Mouse (Mus musculus) adrenal gland, postnatal 25 days (tissue): ENCODE data around the gene Ttc17. TPM values are rescaled to one million over a fixed set of nuclear protein-coding genes. Genes with fewer than 3 reads are reported as not detected.
"Not testable (repeated sequence)": the region's sequence is repeated elsewhere in the genome, so short reads cannot be mapped to it uniquely, and the experiment has no call there.

Source experiments
- DNase-seq: peaks from one replicate; pipeline ENCODE4 v3.0.0; 2021; ENCODE audit warnings: mixed read lengths
- long read RNA-seq: library from polyadenylated mRNA; stranded (forward); transcript quantifications from one replicate; pipeline ENCODE4 v2.0.0, GENCODE M21; 2021
- total RNA-seq: library from RNA; stranded (reverse); gene quantifications from 2 replicates; pipeline ENCODE4 v1.2.3, GENCODE M21; 2021

Ttc17 gene
- total RNA-seq: 39.5 and 46.2 TPM in 2 replicates
- long read RNA-seq, full-length matches to known transcripts: 3 of 8 reads
- long read RNA-seq, partial matches to known transcripts: 5 of 8 reads
- long read RNA-seq, other reads (novel, unspliced or antisense): 0 of 8 reads

GRCm38 (mm10) chr2:94406083-94406957 lies at the start of gene Ttc17:
Gene Ttc17, minus strand, starts transcription at chr2:94406689.
- DNase-seq: peak; percentile 92

GRCm38 (mm10) chr2:94449643-94450042 lies 43.2 kb upstream of the Ttc17 start:
- DNase-seq: no peak

DNA sequence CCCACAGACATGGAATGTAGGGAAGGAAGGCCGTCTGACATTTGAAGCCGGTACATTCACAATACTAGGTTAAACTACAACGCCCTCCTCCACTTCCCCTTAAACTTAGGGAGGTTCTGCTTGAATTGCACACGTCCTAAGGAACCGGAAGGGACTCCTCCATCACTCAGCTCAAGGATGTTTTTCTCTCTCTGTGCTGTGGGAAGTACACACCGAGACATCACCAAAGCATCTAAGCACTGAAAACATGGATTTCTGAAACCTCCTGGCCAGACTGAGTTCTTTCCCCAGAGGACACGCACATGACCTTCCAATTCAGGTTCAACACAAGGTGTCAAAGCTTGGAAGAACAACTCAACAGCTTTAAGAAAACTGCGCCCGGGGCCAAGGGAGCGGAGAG lies 30.5 kb upstream of the Ttc17 start:
- DNase-seq: no peak

DNA sequence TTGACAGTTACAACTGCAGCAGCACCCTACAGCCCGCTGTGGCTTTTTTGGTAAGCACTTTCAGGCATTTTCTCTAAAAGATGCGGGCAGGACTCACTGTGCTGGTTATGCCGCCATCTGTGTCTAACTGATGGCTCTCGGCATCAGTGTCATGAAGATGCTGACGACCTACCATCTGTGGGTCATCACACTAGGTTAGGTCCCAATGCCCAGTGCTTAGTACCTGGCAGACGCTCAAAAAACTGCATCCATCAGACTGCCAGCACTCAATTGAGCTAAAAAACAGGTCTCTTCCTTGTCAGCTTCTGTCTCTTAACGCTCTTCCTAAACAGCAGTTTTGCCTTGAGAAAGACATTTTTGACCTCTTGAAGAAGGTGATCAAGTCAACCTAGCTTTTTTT lies 29.0 kb upstream of the Ttc17 start:
- no peak for DNase-seq

- DNase-seq: no peak
Measured at GRCm38 (mm10) chr2:94434833-94435232, 28.3 kb upstream of the Ttc17 start.

GRCm38 (mm10) chr2:94432214-94432613 lies 25.7 kb upstream of the Ttc17 start:
- no peak for DNase-seq

GRCm38 (mm10) chr2:94428456-94428855 lies 22.0 kb upstream of the Ttc17 start:
- DNase-seq: peak; percentile 7

- DNase-seq: no peak
Measured at GRCm38 (mm10) chr2:94407441-94407840, 952 bp upstream of the Ttc17 start.

DNA sequence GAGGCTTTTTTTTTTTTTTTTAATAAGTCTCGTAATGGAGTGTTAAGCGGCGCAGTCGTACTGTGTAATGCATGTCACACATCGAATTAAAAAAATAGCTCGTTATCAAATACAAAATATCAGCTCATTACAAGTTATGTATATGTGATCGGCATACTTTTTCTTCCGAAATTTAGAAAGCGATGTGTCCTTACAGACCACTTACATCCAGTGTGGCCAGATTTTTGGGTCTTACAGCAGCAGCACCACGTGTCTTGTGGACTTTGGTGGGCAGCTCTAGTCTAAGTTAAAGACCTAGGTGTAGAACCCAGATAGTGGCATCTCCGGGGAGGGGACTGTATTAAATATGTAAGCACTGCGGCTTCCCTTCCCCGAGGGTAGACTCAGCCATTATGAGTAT lies 532 bp upstream of the Ttc17 start:
- DNase-seq: no peak

DNA sequence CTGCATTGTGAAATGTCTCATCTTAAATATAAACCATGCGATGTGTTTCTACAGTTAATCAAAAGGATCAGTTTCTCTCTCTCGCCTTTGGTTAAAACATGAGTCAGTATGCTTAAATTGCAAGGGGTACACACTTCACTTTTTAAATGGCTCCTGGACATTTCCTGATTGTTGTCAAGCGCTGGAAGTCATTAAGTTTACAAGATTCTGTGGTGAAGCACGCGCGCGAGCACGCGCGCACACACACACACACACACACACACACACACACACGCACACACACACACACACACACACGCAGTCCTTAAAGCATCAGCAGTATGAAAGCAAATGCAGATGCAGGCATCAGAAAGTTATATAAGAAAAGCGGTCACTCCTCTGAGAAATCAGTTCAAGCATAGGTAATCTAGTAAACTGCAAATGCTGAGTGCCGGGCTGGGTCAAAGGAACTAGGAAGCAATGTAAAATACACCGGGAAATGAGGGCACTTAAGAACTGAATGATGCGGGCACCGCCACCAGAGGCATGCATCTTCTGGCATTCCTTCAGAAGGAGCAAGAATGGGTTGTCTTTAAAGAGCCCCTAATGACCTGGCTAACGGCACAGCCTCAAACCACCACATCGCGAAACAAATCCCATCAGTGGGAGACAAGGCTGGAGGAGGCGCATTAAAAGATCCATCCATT lies 949 bp downstream of the Ttc17 start:
- DNase-seq: no peak

- no peak for DNase-seq
Measured at GRCm38 (mm10) chr2:94404512-94405240, 1.8 kb downstream of the Ttc17 start.

- DNase-seq: no peak
Measured at GRCm38 (mm10) chr2:94402561-94402960, 3.9 kb downstream of the Ttc17 start.

- DNase-seq: no peak
Measured at GRCm38 (mm10) chr2:94402096-94402495, 4.4 kb downstream of the Ttc17 start.

GRCm38 (mm10) chr2:94401006-94401405 lies 5.5 kb downstream of the Ttc17 start:
- no peak for DNase-seq

GRCm38 (mm10) chr2:94398138-94398970 lies 8.1 kb downstream of the Ttc17 start:
- DNase-seq: no peak

- DNase-seq: no peak
Measured at GRCm38 (mm10) chr2:94397453-94397852, 9.0 kb downstream of the Ttc17 start.

- no peak for DNase-seq
Measured at GRCm38 (mm10) chr2:94396325-94396724, 10.2 kb downstream of the Ttc17 start.

GRCm38 (mm10) chr2:94391127-94391526 lies 15.4 kb downstream of the Ttc17 start:
- not testable (repeated sequence) for DNase-seq

GRCm38 (mm10) chr2:94389000-94389399 lies 17.5 kb downstream of the Ttc17 start:
- no peak for DNase-seq

GRCm38 (mm10) chr2:94387846-94388245 lies 18.6 kb downstream of the Ttc17 start:
- DNase-seq: no peak

- DNase-seq: not testable (repeated sequence)
Measured at GRCm38 (mm10) chr2:94384483-94384882, 22.0 kb downstream of the Ttc17 start.
